In genomic region chrX:168431206-168431605, GRCm38 (mm10) we compare ENCODE assay signal across 21 mouse cellular contexts.
DNase-seq lines count a peak whose midpoint lies in the region; ATAC-seq and TF ChIP-seq lines count a peak whose summit lies in the region.
"Had no signal": no experiment of that assay in that cellular context is flagged by ENCODE, and none has a peak within 500 bp of the region (broad histone marks: within the 10 kb centered on the region; RNA-seq: fewer than 3 reads in every experiment).

No protein-coding gene starts in this region.

- TF ChIP-seq EP300 in lung, postnatal 0 days (IDR thresholded peaks at IDR 0.05): no peak
- TF ChIP-seq EP300 in liver, postnatal 0 days (IDR thresholded peaks at IDR 0.05; ENCODE audit: low read depth): no peak

- no peak overlapping the region for H3K4me2 ChIP-seq in embryonic facial prominence, embryonic 14.5 days (ENCODE audit: low read depth, low read length)
- H3K4me2 ChIP-seq in kidney, embryonic 15.5 days: no peak overlapping the region
- no peak overlapping the region for H3K4me2 ChIP-seq in lung, postnatal 0 days (replicated peaks; ENCODE audit: low read depth, low read length)
- H3K4me2 ChIP-seq in liver, postnatal 0 days (ENCODE audit: low read depth, low read length): no peak overlapping the region
- H3K4me2 ChIP-seq: forebrain, embryonic 12.5 days; hindbrain, embryonic 12.5 days; limb, embryonic 15.5 days; midbrain, embryonic 12.5 days had no signal

- H3K9ac ChIP-seq in embryonic facial prominence, embryonic 14.5 days (ENCODE audit: low read depth, low read length): no peak overlapping the region
- H3K9ac ChIP-seq in kidney, embryonic 15.5 days: no peak overlapping the region
- H3K9ac ChIP-seq in lung, postnatal 0 days (replicated peaks; ENCODE audit: low read depth): no peak overlapping the region
- no peak overlapping the region for H3K9ac ChIP-seq in liver, postnatal 0 days (replicated peaks)
- H3K9ac ChIP-seq: forebrain, embryonic 12.5 days; hindbrain, embryonic 12.5 days; limb, embryonic 15.5 days; liver, embryonic 14.5 days; midbrain, embryonic 12.5 days had no signal

- 74% methylated on average over 1 of the region's 1 CpGs for WGBS in embryonic facial prominence, embryonic 14.5 days
- WGBS in embryonic facial prominence, embryonic 10.5 days: 82% methylated on average over 1 of the region's 1 CpGs
- 63% methylated on average over 1 of the region's 1 CpGs for WGBS in kidney, embryonic 15.5 days
- 71% methylated on average over 1 of the region's 1 CpGs for WGBS in lung, postnatal 0 days
- WGBS in liver, postnatal 0 days (ENCODE audit: insufficient replicate concordance): 52% methylated on average over 1 of the region's 1 CpGs

- H3K27ac ChIP-seq in embryonic facial prominence, embryonic 14.5 days (replicated peaks; ENCODE audit: low read depth, low read length): no peak overlapping the region
- H3K27ac ChIP-seq in embryonic facial prominence, embryonic 10.5 days (replicated peaks): no peak overlapping the region
- no peak overlapping the region for H3K27ac ChIP-seq in kidney, embryonic 15.5 days
- H3K27ac ChIP-seq in lung, postnatal 0 days (ENCODE audit: low read length): no peak overlapping the region
- no peak overlapping the region for H3K27ac ChIP-seq in liver, postnatal 0 days (ENCODE audit: low read depth)
- H3K27ac ChIP-seq: forebrain, embryonic 12.5 days; hindbrain, embryonic 12.5 days; limb, embryonic 15.5 days; liver, embryonic 14.5 days; midbrain, embryonic 12.5 days had no signal

- DNase-seq in embryonic facial prominence, embryonic 14.5 days (ENCODE audit: low spot score): peak; percentile 61
- no peak for DNase-seq in embryonic facial prominence, embryonic 10.5 days (ENCODE audit: low spot score)
- DNase-seq in kidney, postnatal 10 days: peak; percentile 4
- DNase-seq in lung, postnatal 0 days (ENCODE audit: low spot score): peak; percentile 16
- no peak for DNase-seq in lung, postnatal 25 days (ENCODE audit: low spot score)
- peak; percentile 2 for DNase-seq in lung, postnatal 10 days
- DNase-seq in liver, postnatal 0 days: no peak
- DNase-seq: adrenal gland, adult 8-10 months; cerebellum, adult 9-10 months; gastrocnemius, postnatal 25 days; kidney, adult 8-10 months; layer of hippocampus, postnatal 36 days; right cerebral cortex, postnatal 14 days had no signal

- no peak for ATAC-seq in embryonic facial prominence, embryonic 14.5 days (ENCODE audit: low read depth)
- ATAC-seq in kidney, embryonic 15.5 days (replicated peaks; ENCODE audit: low FRiP score): no peak
- no peak for ATAC-seq in lung, postnatal 0 days
- ATAC-seq in liver, postnatal 0 days: no peak
- ATAC-seq: inflammation-experienced regulatory T-cells, adult 6 months; Patski had no signal

- TF ChIP-seq CTCF in lung, postnatal 0 days (IDR thresholded peaks at IDR 0.05): no peak
- TF ChIP-seq CTCF in liver, postnatal 0 days (IDR thresholded peaks at IDR 0.05; ENCODE audit: low read depth): no peak

- H3K4me3 ChIP-seq in embryonic facial prominence, embryonic 14.5 days (ENCODE audit: low read depth, low read length): no peak overlapping the region
- H3K4me3 ChIP-seq in embryonic facial prominence, embryonic 10.5 days: no peak overlapping the region
- no peak overlapping the region for H3K4me3 ChIP-seq in kidney, embryonic 15.5 days (replicated peaks)
- no peak overlapping the region for H3K4me3 ChIP-seq in lung, postnatal 0 days (ENCODE audit: low read depth, low read length)
- no peak overlapping the region for H3K4me3 ChIP-seq in liver, postnatal 0 days (ENCODE audit: low read depth, low read length)
- H3K4me3 ChIP-seq: forebrain, embryonic 12.5 days; hindbrain, embryonic 12.5 days; limb, embryonic 15.5 days; midbrain, embryonic 12.5 days had no signal

- H3K27me3 ChIP-seq in embryonic facial prominence, embryonic 14.5 days (replicated peaks; ENCODE audit: control insufficient read depth, insufficient read depth, low read length): peaks cover 10% of the 10 kb centered on the region; the same call in 1 of the 2 replicates
- peaks cover 64% of the 10 kb centered on the region for H3K27me3 ChIP-seq in embryonic facial prominence, embryonic 10.5 days (replicated peaks; ENCODE audit: low read depth, poor library complexity, severe bottlenecking)
- H3K27me3 ChIP-seq in kidney, embryonic 15.5 days: peaks cover 22% of the 10 kb centered on the region
- H3K27me3 ChIP-seq in lung, postnatal 0 days (replicated peaks; ENCODE audit: insufficient read depth, low read length): no peaks in the 10 kb centered on the region
- H3K27me3 ChIP-seq in liver, postnatal 0 days (ENCODE audit: insufficient read depth, low read length): no peaks in the 10 kb centered on the region

- H3K4me1 ChIP-seq in embryonic facial prominence, embryonic 14.5 days (ENCODE audit: control insufficient read depth, insufficient read depth, low read length): no peaks in the 10 kb centered on the region
- H3K4me1 ChIP-seq in embryonic facial prominence, embryonic 10.5 days: no peaks in the 10 kb centered on the region
- no peaks in the 10 kb centered on the region for H3K4me1 ChIP-seq in kidney, embryonic 15.5 days
- no peaks in the 10 kb centered on the region for H3K4me1 ChIP-seq in lung, postnatal 0 days (ENCODE audit: insufficient read depth, low read depth, low read length)
- no peaks in the 10 kb centered on the region for H3K4me1 ChIP-seq in liver, postnatal 0 days (ENCODE audit: insufficient read depth)
- H3K4me1 ChIP-seq: forebrain, embryonic 12.5 days; hindbrain, embryonic 12.5 days; limb, embryonic 15.5 days; midbrain, embryonic 12.5 days had no signal

- no peaks in the 10 kb centered on the region for H3K36me3 ChIP-seq in embryonic facial prominence, embryonic 14.5 days (ENCODE audit: control insufficient read depth, insufficient read depth, low read length)
- no peaks in the 10 kb centered on the region for H3K36me3 ChIP-seq in embryonic facial prominence, embryonic 10.5 days (replicated peaks)
- H3K36me3 ChIP-seq in kidney, embryonic 15.5 days: no peaks in the 10 kb centered on the region
- no peaks in the 10 kb centered on the region for H3K36me3 ChIP-seq in lung, postnatal 0 days (ENCODE audit: insufficient read depth, low read length)
- H3K36me3 ChIP-seq in liver, postnatal 0 days (replicated peaks; ENCODE audit: insufficient read depth, low read length): no peaks in the 10 kb centered on the region
- H3K36me3 ChIP-seq: forebrain, embryonic 12.5 days; hindbrain, embryonic 12.5 days; limb, embryonic 15.5 days; midbrain, embryonic 12.5 days had no signal

- H3K9me3 ChIP-seq in embryonic facial prominence, embryonic 14.5 days (ENCODE audit: control insufficient read depth, low read length): no peaks in the 10 kb centered on the region
- no peaks in the 10 kb centered on the region for H3K9me3 ChIP-seq in embryonic facial prominence, embryonic 10.5 days
- H3K9me3 ChIP-seq in kidney, embryonic 15.5 days (replicated peaks): no peaks in the 10 kb centered on the region
- H3K9me3 ChIP-seq in lung, postnatal 0 days (ENCODE audit: low read length): no peaks in the 10 kb centered on the region
- no peaks in the 10 kb centered on the region for H3K9me3 ChIP-seq in liver, postnatal 0 days (ENCODE audit: low read length)
- H3K9me3 ChIP-seq: forebrain, embryonic 12.5 days; hindbrain, embryonic 12.5 days; limb, embryonic 15.5 days; midbrain, embryonic 12.5 days had no signal

Comparison
In these comparisons a context has a peak if more than half of its experiments do, and no peak if none do; other contexts are left out.
1. DNase-seq: peak in embryonic facial prominence, embryonic 14.5 days (single experiment), kidney, postnatal 10 days (single experiment), lung, postnatal 0 days (single experiment) and lung, postnatal 10 days (single experiment); none in embryonic facial prominence, embryonic 10.5 days (single experiment), lung, postnatal 25 days (single experiment) and liver, postnatal 0 days (single experiment).